10 mouse cellular contexts compared by ENCODE assay signal in the genomic region with DNA sequence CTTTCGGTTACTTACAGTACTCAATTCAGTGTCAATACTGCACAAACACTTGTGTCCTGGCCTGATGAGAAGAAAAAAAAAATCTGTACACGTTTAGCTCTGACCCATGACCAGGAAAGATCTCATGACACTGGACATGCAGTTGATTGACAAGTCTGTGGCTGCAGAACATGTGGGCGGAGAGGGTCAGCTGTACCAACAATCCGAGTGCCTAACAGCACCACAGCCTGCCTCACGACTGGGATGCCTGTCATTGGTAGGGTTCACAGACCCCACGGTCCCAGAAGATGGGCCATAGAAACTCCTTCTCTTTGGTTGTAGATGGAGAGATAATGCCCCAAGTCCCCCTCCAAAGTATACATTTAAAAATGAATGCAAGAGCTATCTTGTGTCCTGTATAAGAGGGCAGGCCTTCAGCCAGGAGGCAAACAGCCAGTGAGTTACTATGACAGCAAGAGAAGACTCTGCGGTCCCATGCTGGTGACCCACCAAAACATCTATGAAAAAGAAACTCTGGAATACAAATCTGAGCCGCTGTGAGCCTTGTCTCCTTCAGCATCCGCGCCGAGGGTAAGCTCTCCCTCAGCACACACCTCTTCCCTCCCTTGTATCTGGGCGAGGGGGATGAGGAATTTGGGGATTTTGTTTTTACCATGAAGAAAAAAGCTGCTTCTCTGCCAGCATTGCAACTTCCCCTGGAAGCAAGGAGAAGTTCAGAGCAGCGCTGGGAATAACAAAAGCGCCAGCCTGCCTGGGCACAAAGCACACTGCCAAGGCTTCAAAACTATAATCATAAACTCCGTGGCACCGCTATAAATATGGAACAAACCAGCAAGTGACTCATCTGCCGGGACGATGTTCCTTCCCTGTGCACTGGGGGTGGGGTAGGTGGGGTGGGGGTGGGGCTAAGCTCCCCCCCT.
DNase-seq lines count a peak whose midpoint lies in the region; ATAC-seq and TF ChIP-seq lines count a peak whose summit lies in the region.
"Had no signal": no experiment of that assay in that cellular context is flagged by ENCODE, and none has a peak within 500 bp of the region (broad histone marks: within the 10 kb centered on the region; RNA-seq: fewer than 3 reads in every experiment).

No protein-coding gene starts in this region.

- 57% methylated on average over 18 of the region's 18 CpGs for WGBS in heart, postnatal 0 days
- 72% methylated on average over 18 of the region's 18 CpGs for WGBS in heart, embryonic 11.5 days (ENCODE audit: insufficient replicate concordance)
- 79% methylated on average over 18 of the region's 18 CpGs for WGBS in neural tube, embryonic 11.5 days

- no peaks in the 10 kb centered on the region for H3K27me3 ChIP-seq in heart, postnatal 0 days (ENCODE audit: control insufficient read depth, insufficient read depth, low read length)
- H3K27me3 ChIP-seq in heart, embryonic 11.5 days (ENCODE audit: control insufficient read depth, insufficient read depth, low read length): no peaks in the 10 kb centered on the region
- no peaks in the 10 kb centered on the region for H3K27me3 ChIP-seq in neural tube, embryonic 11.5 days (ENCODE audit: control insufficient read depth, insufficient read depth, low read length)
- H3K27me3 ChIP-seq: heart, embryonic 15.5 days; lung, embryonic 15.5 days had no signal

- peak overlapping the region; percentile 46; the same call in 1 of the 2 replicates for H3K27ac ChIP-seq in heart, postnatal 0 days (ENCODE audit: low read depth)
- H3K27ac ChIP-seq in heart, embryonic 11.5 days (ENCODE audit: low read depth, low read length): no peak overlapping the region
- no peak overlapping the region for H3K27ac ChIP-seq in neural tube, embryonic 11.5 days (ENCODE audit: low read depth, low read length)
- H3K27ac ChIP-seq: heart, embryonic 15.5 days; lung, embryonic 15.5 days had no signal

- no peak for TF ChIP-seq CTCF in heart, postnatal 0 days (IDR thresholded peaks at IDR 0.05; ENCODE audit: low read depth)

- H3K4me3 ChIP-seq in heart, postnatal 0 days (ENCODE audit: low read depth, low read length): no peak overlapping the region
- H3K4me3 ChIP-seq in heart, embryonic 11.5 days (ENCODE audit: low read depth, low read length): no peak overlapping the region
- H3K4me3 ChIP-seq in neural tube, embryonic 11.5 days (ENCODE audit: low read depth, low read length): no peak overlapping the region
- H3K4me3 ChIP-seq: heart, embryonic 15.5 days; lung, embryonic 15.5 days had no signal

- TF ChIP-seq EP300 in heart, postnatal 0 days (IDR thresholded peaks at IDR 0.05; ENCODE audit: low read depth): no peak

- H3K4me1 ChIP-seq in heart, postnatal 0 days (ENCODE audit: control insufficient read depth, insufficient read depth): peaks cover 7% of the 10 kb centered on the region; the same call in 1 of the 2 replicates
- H3K4me1 ChIP-seq in heart, embryonic 11.5 days (ENCODE audit: control insufficient read depth, insufficient read depth, low read length): 0 out of 2 replicates have a peak, but pooled peaks cover 2% of the 10 kb centered on the region
- no peaks in the 10 kb centered on the region for H3K4me1 ChIP-seq in neural tube, embryonic 11.5 days (ENCODE audit: control insufficient read depth, insufficient read depth, low read length)
- H3K4me1 ChIP-seq: lung, embryonic 15.5 days had no signal

- ATAC-seq in heart, postnatal 0 days (ENCODE audit: insufficient read depth, low read depth): peak; percentile 43; the same call in 1 of the 2 replicates
- ATAC-seq in heart, embryonic 11.5 days (replicated peaks; ENCODE audit: insufficient number of reproducible peaks, low FRiP score, low TSS enrichment): no peak
- ATAC-seq in neural tube, embryonic 11.5 days (ENCODE audit: insufficient read depth, low FRiP score, low TSS enrichment): no peak
- ATAC-seq in erythroid progenitor cell, adult 5-6 weeks (replicated peaks; ENCODE audit: low FRiP score, poor library complexity, severe bottlenecking): no peak

- H3K36me3 ChIP-seq in heart, postnatal 0 days (replicated peaks; ENCODE audit: control insufficient read depth, insufficient read depth, low read length): peaks cover 21% of the 10 kb centered on the region
- no peaks in the 10 kb centered on the region for H3K36me3 ChIP-seq in heart, embryonic 11.5 days (ENCODE audit: control insufficient read depth, insufficient read depth, low read length)
- H3K36me3 ChIP-seq in neural tube, embryonic 11.5 days (ENCODE audit: control insufficient read depth, insufficient read depth, low read length): no peaks in the 10 kb centered on the region
- H3K36me3 ChIP-seq: heart, embryonic 15.5 days had no signal

- no peak overlapping the region for H3K9ac ChIP-seq in heart, postnatal 0 days (replicated peaks; ENCODE audit: low read depth, low read length)
- no peak overlapping the region for H3K9ac ChIP-seq in heart, embryonic 11.5 days (ENCODE audit: low read depth, low read length)
- H3K9ac ChIP-seq in neural tube, embryonic 11.5 days (ENCODE audit: low read length): no peak overlapping the region
- H3K9ac ChIP-seq: heart, embryonic 15.5 days; lung, embryonic 15.5 days had no signal

- peak overlapping the region; percentile 19; the same call in 1 of the 2 replicates for H3K4me2 ChIP-seq in heart, postnatal 0 days (ENCODE audit: low read depth, low read length)
- no peak overlapping the region for H3K4me2 ChIP-seq in heart, embryonic 11.5 days
- H3K4me2 ChIP-seq in neural tube, embryonic 11.5 days (ENCODE audit: low read depth): no peak overlapping the region
- H3K4me2 ChIP-seq: heart, embryonic 15.5 days; lung, embryonic 15.5 days had no signal

- no peaks in the 10 kb centered on the region for H3K9me3 ChIP-seq in heart, postnatal 0 days (replicated peaks; ENCODE audit: control insufficient read depth, low read length)
- no peaks in the 10 kb centered on the region for H3K9me3 ChIP-seq in heart, embryonic 11.5 days (replicated peaks; ENCODE audit: control insufficient read depth, low read length)
- no peaks in the 10 kb centered on the region for H3K9me3 ChIP-seq in neural tube, embryonic 11.5 days (ENCODE audit: control insufficient read depth, low read length)
- H3K9me3 ChIP-seq: heart, embryonic 15.5 days; lung, embryonic 15.5 days had no signal

- no peak for DNase-seq in heart, postnatal 0 days (ENCODE audit: low spot score)
- peak; percentile 5 for DNase-seq in neural tube, embryonic 11.5 days (ENCODE audit: low spot score)
- DNase-seq in neural tube, embryonic 10.5 days (ENCODE audit: extremely low spot score, low spot score): no peak
- DNase-seq in layer of hippocampus, adult 9-11 months: peak; percentile 58
- peak; percentile 84 for DNase-seq in telencephalon, adult 2 months (ENCODE audit: low read depth, low spot score)
- DNase-seq: kidney, adult 2 months had no signal

Comparison
In these comparisons a context has a peak if more than half of its experiments do, and no peak if none do; other contexts are left out.
1. DNase-seq: peak in neural tube, embryonic 11.5 days (single experiment), layer of hippocampus, adult 9-11 months (single experiment) and telencephalon, adult 2 months (single experiment); none in heart, postnatal 0 days (single experiment) and neural tube, embryonic 10.5 days (single experiment).